Mouse (Mus musculus) midbrain, embryonic 16.5 days (tissue): ENCODE measurements at regions not wholly inside any gene's neighbourhood (a gene's known extent, or its start where the extent isn't known, plus 50 kb on each side); places are given as distances from the start of the nearest gene placed in this dataset.

ENCODE experiments used
- ATAC-seq: fragments of 200-750 bp; cut with Nextera tagmentation; 2 replicates; pipeline ENCODE4 v1.8.0; 2017; ENCODE audit warnings: moderate TSS enrichment
- H3K27ac ChIP-seq: fragments of 300-500 bp; sonication (generic); 2 replicates; pipeline ENCODE4 v1.5.1; 2014; ENCODE audit warnings: mild to moderate bottlenecking, low read length, mixed read lengths
- H3K27me3 ChIP-seq: fragments of 300-500 bp; sonication (generic); 2 replicates; pipeline ENCODE4 v1.6.1; 2014; ENCODE audit warnings: low read depth, low read length, mixed read lengths; ENCODE audit not compliant: control insufficient read depth, insufficient read depth
- H3K36me3 ChIP-seq: fragments of 300-500 bp; sonication (generic); 2 replicates; pipeline ENCODE4 v1.6.1; 2014; ENCODE audit warnings: mild to moderate bottlenecking, low read length, moderate library complexity, mixed read lengths; ENCODE audit not compliant: control insufficient read depth, insufficient read depth
- H3K4me1 ChIP-seq: fragments of 300-500 bp; sonication (generic); 2 replicates; pipeline ENCODE4 v1.6.1; 2014; ENCODE audit warnings: mild to moderate bottlenecking, low read length, mixed read lengths; ENCODE audit not compliant: control insufficient read depth, insufficient read depth
- H3K4me2 ChIP-seq: fragments of 300-500 bp; sonication (generic); 2 replicates; pipeline ENCODE4 v1.6.1; 2014; ENCODE audit warnings: mild to moderate bottlenecking, low read length, mixed read lengths
- H3K4me3 ChIP-seq: fragments of 300-500 bp; sonication (generic); 2 replicates; pipeline ENCODE4 v1.5.1; 2014; ENCODE audit warnings: low read depth, mild to moderate bottlenecking, low read length, moderate library complexity, mixed read lengths
- H3K9ac ChIP-seq: fragments of 300-500 bp; sonication (generic); 2 replicates; pipeline ENCODE4 v1.6.1; 2014; ENCODE audit warnings: low read depth, low read length, mixed read lengths
- H3K9me3 ChIP-seq: fragments of 300-500 bp; sonication (generic); replicated peaks from 2 replicates; pipeline ENCODE4 v1.6.1; 2014; ENCODE audit warnings: mild to moderate bottlenecking, low read length, mixed read lengths; ENCODE audit not compliant: control insufficient read depth, poor library complexity, severe bottlenecking
- WGBS: fragments of 180-500 bp; shearing (Covaris S2); extraction: QIAGEN DNeasy Blood & Tissue Kit; methylation state at CpG from one replicate; pipeline ENCODE4 v1.1.7; 2014; 5-methylcytosine and 5-hydroxymethylcytosine counted together

DNA sequence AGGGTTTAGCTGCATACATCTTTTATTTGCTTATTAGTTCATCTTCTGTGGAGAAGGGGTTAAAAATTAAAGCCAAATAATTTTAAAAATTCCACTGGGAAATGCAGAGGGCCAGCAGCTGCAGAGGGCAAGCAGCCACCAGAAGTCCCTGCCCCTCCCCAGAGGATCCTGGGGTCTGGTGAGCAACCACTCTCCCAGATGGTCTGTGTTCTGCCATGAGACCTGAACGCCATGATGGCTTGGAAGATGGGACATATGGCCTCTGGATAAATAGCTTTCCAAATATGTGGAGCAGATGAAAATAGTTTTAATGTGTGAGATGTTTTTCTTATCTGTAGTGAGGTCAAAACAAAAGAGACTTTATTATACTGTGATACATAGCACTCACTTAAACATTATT is 326.1 kb upstream of the Gm5148 start:
- H3K4me3 ChIP-seq = no peak overlapping the region
- 67% methylated on average over 1 of the region's 1 CpGs for WGBS
- no peaks in the 10 kb centered on the region for H3K27me3 ChIP-seq
- H3K9ac ChIP-seq = no peak overlapping the region
- no peaks in the 10 kb centered on the region for H3K4me1 ChIP-seq
- no peak overlapping the region for H3K27ac ChIP-seq
- no peak overlapping the region for H3K4me2 ChIP-seq
- H3K36me3 ChIP-seq = no peaks in the 10 kb centered on the region
- ATAC-seq = no peak
- no peaks in the 10 kb centered on the region for H3K9me3 ChIP-seq

DNA sequence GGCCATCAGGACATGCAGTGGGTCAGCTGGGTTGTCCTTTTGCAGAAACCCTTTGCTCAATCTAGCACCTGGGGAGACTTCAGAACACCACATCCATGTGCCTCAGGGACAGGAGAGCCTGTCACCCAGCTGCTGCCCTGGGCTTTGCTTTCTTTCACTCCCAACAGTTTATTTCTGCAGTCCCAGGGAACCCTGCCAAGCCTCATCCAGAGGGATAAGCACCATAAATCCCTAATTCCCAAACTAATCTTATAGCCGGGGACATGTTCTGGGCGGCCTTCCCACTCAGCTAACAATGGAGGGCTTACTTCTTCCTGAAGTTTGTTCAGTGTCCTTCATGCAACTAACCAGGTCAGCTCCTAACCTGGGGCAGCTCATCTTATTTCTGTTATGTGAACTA is 325.0 kb upstream of the Gm5148 start:
- Histone ChIP-seq H3K27ac (no peak overlapping the region), H3K4me2 (no peak overlapping the region), H3K27me3 (no peaks in the 10 kb centered on the region), H3K9ac (no peak overlapping the region), H3K4me1 (no peaks in the 10 kb centered on the region), H3K36me3 (no peaks in the 10 kb centered on the region), H3K4me3 (no peak overlapping the region), H3K9me3 (no peaks in the 10 kb centered on the region)
- WGBS = 43% methylated on average over 2 of the region's 2 CpGs
- no peak for ATAC-seq

DNA sequence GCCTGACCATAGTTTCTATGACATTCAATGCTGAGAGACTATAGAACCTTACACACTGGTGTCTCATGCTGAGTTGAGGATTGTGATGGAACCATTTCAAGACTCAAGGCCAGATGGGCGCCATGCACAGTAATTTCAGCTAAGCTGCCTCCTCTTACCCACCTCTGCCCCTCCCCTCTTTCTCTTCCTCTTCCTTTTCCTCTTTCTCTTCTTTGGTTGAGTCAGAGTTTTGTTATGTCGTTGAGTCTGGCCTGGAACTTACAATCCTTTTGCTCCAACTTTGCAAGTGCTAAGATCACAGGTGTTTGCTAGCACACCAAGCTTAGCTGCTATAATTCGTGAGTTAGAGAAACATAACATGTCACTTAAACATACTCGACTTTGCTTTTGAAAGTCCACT is 323.2 kb upstream of the Gm5148 start:
- no peaks in the 10 kb centered on the region for H3K4me1 ChIP-seq
- no peaks in the 10 kb centered on the region for H3K36me3 ChIP-seq
- H3K4me3 ChIP-seq = no peak overlapping the region
- no peak overlapping the region for H3K9ac ChIP-seq
- H3K27ac ChIP-seq = no peak overlapping the region
- H3K9me3 ChIP-seq = no peaks in the 10 kb centered on the region
- 84% methylated on average over 4 of the region's 4 CpGs for WGBS
- H3K27me3 ChIP-seq = no peaks in the 10 kb centered on the region
- H3K4me2 ChIP-seq = no peak overlapping the region
- ATAC-seq = no peak

DNA sequence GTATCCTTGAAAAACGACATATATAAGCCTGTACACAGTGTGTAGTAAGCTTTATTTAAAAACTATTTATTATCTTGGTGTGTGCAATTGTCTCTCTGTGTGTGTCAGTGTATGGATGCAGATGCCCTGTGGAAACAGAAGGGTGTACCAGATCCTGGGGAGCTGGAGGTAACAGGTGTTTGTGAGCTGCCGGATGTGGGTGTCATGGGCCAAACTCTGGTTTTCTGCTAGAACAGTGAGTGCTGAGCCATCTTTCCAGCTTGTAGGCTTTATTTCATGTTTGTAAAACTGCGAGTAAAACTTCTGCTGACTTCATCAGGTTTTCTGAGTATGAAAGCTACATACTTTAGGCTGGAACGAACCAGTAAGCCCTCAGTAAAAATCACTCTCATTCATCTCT is 322.3 kb upstream of the Gm5148 start:
- Histone ChIP-seq H3K36me3 (no peaks in the 10 kb centered on the region), H3K27me3 (no peaks in the 10 kb centered on the region), H3K4me2 (no peak overlapping the region), H3K4me1 (no peaks in the 10 kb centered on the region), H3K4me3 (no peak overlapping the region), H3K9ac (no peak overlapping the region), H3K9me3 (no peaks in the 10 kb centered on the region), H3K27ac (no peak overlapping the region)
- WGBS = 77% methylated on average over 4 of the region's 4 CpGs
- ATAC-seq = no peak

DNA sequence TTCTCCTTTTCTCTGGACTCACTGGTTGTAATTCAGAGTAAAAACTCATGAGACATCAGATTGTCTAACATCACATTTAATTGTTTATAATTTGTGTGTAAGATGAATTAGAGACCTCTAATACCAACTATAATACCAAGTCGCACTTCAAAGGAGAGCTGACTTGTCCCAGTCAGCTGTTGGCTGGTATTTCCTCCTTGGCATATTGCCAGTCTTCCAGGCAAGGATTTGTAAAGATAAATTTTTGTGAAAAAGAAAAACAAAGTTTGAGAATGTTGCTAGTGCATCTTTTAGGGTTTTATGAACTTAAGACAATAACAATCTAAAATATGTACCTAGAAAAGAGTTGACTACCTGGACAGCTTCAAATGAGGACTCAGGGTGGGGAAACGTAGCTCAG is 321.7 kb upstream of the Gm5148 start:
- no peaks in the 10 kb centered on the region for H3K27me3 ChIP-seq
- no peak overlapping the region for H3K9ac ChIP-seq
- ATAC-seq = no peak
- no peaks in the 10 kb centered on the region for H3K36me3 ChIP-seq
- H3K27ac ChIP-seq = no peak overlapping the region
- H3K4me1 ChIP-seq = no peaks in the 10 kb centered on the region
- no peak overlapping the region for H3K4me3 ChIP-seq
- no peak overlapping the region for H3K4me2 ChIP-seq
- 75% methylated on average over 2 of the region's 2 CpGs for WGBS
- no peaks in the 10 kb centered on the region for H3K9me3 ChIP-seq

DNA sequence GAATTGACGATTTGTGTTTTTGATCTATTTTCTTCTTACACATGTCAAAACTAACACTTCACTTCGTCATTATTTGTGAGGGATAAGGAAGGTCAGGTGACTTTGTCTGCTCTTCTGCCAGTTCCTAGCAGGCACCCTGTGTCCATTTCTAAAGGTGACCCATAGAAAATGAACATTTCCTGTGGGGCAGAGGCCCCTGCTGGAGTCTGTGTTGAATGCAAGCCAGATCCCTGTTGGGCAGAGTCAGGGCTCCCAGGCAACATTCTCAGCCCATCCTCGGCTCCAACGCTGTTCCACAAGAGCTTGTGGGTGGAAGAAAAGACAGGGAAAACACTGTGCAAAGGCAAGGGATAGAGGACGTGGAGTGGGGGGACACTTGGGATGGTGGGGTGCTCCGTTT is 321.2 kb upstream of the Gm5148 start:
- WGBS = 54% methylated on average over 6 of the region's 6 CpGs
- Histone ChIP-seq H3K9me3 (no peaks in the 10 kb centered on the region), H3K27ac (no peak overlapping the region), H3K36me3 (no peaks in the 10 kb centered on the region), H3K4me1 (no peaks in the 10 kb centered on the region), H3K27me3 (no peaks in the 10 kb centered on the region), H3K4me3 (no peak overlapping the region), H3K9ac (no peak overlapping the region), H3K4me2 (no peak overlapping the region)
- ATAC-seq = no peak; the same call in 1 of the 2 replicates

DNA sequence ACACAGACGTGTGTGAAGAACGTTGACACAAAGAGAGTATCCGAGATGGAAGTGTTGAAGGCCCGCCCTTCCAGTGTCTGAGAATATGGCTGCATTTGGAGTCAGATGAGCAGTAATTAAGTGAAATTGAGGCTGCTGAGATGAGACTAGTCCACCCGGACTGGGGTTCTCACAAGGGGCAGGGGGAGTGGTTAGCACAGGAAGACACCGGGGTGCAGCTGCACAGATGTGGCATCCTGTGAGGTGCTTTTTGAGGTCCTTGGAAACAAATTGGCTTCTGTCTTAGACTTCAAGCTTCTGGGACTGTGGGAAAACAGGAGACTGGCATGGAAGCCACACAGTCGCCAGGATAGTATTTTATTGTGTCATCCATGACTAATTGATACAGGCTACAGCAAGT is 320.0 kb upstream of the Gm5148 start:
- Histone ChIP-seq H3K36me3 (no peaks in the 10 kb centered on the region), H3K4me1 (no peaks in the 10 kb centered on the region), H3K9me3 (no peaks in the 10 kb centered on the region), H3K4me2 (no peak overlapping the region), H3K9ac (no peak overlapping the region), H3K4me3 (no peak overlapping the region), H3K27ac (no peak overlapping the region), H3K27me3 (no peaks in the 10 kb centered on the region)
- ATAC-seq = no peak
- 82% methylated on average over 7 of the region's 7 CpGs for WGBS

DNA sequence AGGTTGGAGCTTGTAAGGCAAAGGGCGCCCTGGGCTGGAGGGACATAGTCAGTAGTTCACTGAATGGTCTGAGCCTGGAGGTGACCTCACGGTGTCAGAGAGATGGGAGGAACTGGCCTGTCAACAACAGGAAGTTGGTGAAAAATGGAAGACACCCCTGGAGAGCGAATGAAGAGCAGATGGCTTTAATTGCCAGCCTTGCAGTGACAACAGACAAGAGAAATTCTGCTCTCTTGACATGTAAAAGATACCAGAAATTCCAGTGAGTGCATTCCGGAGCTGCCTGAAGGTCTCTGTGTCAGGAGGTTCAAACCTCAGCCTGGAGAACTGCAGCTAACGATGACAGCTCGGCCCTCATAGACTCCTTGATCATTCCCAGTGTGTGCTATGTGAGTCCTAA is 318.3 kb upstream of the Gm5148 start:
- no peak overlapping the region for H3K27ac ChIP-seq
- H3K9me3 ChIP-seq = no peaks in the 10 kb centered on the region
- H3K4me1 ChIP-seq = no peaks in the 10 kb centered on the region
- no peak overlapping the region for H3K4me2 ChIP-seq
- no peaks in the 10 kb centered on the region for H3K27me3 ChIP-seq
- ATAC-seq = no peak
- H3K4me3 ChIP-seq = no peak overlapping the region
- no peak overlapping the region for H3K9ac ChIP-seq
- H3K36me3 ChIP-seq = no peaks in the 10 kb centered on the region
- 81% methylated on average over 6 of the region's 6 CpGs for WGBS

DNA sequence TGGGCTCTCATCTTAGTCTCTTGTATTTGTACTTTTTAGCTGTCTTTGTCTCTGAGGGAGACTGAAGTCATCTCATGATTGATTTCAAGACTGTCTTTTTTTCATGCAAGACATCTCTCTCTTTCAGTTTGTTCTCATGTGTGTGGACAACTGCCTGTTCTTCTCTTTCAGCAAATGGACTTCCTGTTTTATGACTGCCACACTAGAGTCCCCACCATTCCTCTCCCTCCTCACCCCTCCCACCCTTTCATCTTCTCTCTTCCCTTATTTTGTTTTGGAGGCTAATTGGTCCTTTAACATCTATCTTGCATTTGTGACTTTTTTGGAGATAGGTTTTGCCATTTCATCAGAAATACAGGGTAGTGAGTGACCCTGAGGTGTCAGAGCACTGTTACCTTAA is 311.8 kb upstream of the Gm5148 start:
- no peak for ATAC-seq
- Histone ChIP-seq H3K9ac (no peak overlapping the region), H3K4me2 (no peak overlapping the region), H3K27me3 (no peaks in the 10 kb centered on the region), H3K27ac (no peak overlapping the region), H3K9me3 (no peaks in the 10 kb centered on the region), H3K4me1 (no peaks in the 10 kb centered on the region), H3K36me3 (no peaks in the 10 kb centered on the region), H3K4me3 (no peak overlapping the region)

DNA sequence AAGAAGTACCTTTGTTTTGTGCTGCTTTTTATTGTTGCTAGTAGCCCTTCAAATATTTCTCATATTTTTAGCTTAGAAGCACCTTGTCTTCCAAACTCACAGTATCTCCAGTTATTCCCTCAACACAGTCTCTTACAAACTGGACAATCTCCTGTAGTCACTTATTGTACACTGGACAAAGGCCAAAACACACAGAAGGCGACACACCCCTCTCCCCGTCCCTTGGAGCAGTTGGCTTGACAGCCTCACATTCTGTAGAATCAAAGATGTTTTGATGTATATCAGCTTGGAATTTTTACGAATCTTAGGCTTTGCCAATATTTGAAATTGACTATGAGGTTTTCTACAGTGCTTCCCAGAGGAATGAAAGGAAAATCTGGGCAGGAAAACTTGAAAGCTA is 309.8 kb upstream of the Gm5148 start:
- Histone ChIP-seq H3K36me3 (no peaks in the 10 kb centered on the region), H3K9me3 (no peaks in the 10 kb centered on the region), H3K4me1 (no peaks in the 10 kb centered on the region), H3K27me3 (no peaks in the 10 kb centered on the region), H3K9ac (no peak overlapping the region), H3K27ac (no peak overlapping the region), H3K4me2 (no peak overlapping the region), H3K4me3 (no peak overlapping the region)
- ATAC-seq = no peak
- WGBS = 72% methylated on average over 3 of the region's 3 CpGs
